Comparison of ENCODE assay signal across 15 mouse cellular contexts in genomic region chr9:69488510-69488909, GRCm38 (mm10). TPM values are rescaled to one million over a fixed set of nuclear protein-coding genes. Genes with fewer than 3 reads are reported as not detected.
DNase-seq lines count a peak whose midpoint lies in the region; ATAC-seq and TF ChIP-seq lines count a peak whose summit lies in the region.
"Had no signal": no experiment of that assay in that cellular context is flagged by ENCODE, and none has a peak within 500 bp of the region (broad histone marks: within the 10 kb centered on the region; RNA-seq: fewer than 3 reads in every experiment).

No protein-coding gene starts in this region.

- no peak for TF ChIP-seq CTCF in hindbrain, postnatal 0 days (IDR thresholded peaks at IDR 0.05; ENCODE audit: low read depth)

- H3K27ac ChIP-seq in hindbrain, embryonic 10.5 days = peak overlapping the region; percentile 18; the same call in 1 of the 2 replicates
- H3K27ac ChIP-seq in hindbrain, postnatal 0 days = no peak overlapping the region
- H3K27ac ChIP-seq in liver, embryonic 15.5 days (replicated peaks) = no peak overlapping the region
- H3K27ac ChIP-seq in kidney, embryonic 15.5 days = no peak overlapping the region
- H3K27ac ChIP-seq: embryonic facial prominence, embryonic 10.5 days; limb, embryonic 13.5 days; macrophage had no signal

- H3K9me3 ChIP-seq in hindbrain, embryonic 10.5 days = peaks cover 10% of the 10 kb centered on the region; the same call in 1 of the 2 replicates
- H3K9me3 ChIP-seq in hindbrain, postnatal 0 days (ENCODE audit: low read length) = no peaks in the 10 kb centered on the region
- H3K9me3 ChIP-seq in liver, embryonic 15.5 days (replicated peaks) = no peaks in the 10 kb centered on the region
- 0 out of 2 replicates have a peak, but pooled peaks cover 4% of the 10 kb centered on the region for H3K9me3 ChIP-seq in kidney, embryonic 15.5 days (replicated peaks)

- peaks cover 6% of the 10 kb centered on the region for H3K36me3 ChIP-seq in hindbrain, embryonic 10.5 days
- no peaks in the 10 kb centered on the region; the same call in 1 of the 2 replicates for H3K36me3 ChIP-seq in hindbrain, postnatal 0 days (ENCODE audit: insufficient read depth, low read length)
- H3K36me3 ChIP-seq in liver, embryonic 15.5 days (replicated peaks) = peaks cover 82% of the 10 kb centered on the region
- H3K36me3 ChIP-seq in kidney, embryonic 15.5 days = peaks cover 99% of the 10 kb centered on the region

- H3K4me3 ChIP-seq in hindbrain, embryonic 10.5 days = no peak overlapping the region
- H3K4me3 ChIP-seq in hindbrain, postnatal 0 days (ENCODE audit: low read length) = no peak overlapping the region
- H3K4me3 ChIP-seq in liver, embryonic 15.5 days (replicated peaks) = no peak overlapping the region
- no peak overlapping the region for H3K4me3 ChIP-seq in kidney, embryonic 15.5 days (replicated peaks)
- H3K4me3 ChIP-seq: embryonic facial prominence, embryonic 10.5 days; limb, embryonic 13.5 days had no signal

- ATAC-seq in hindbrain, postnatal 0 days = no peak
- ATAC-seq in liver, embryonic 15.5 days (ENCODE audit: insufficient read depth) = peak; percentile 25; the same call in 1 of the 2 replicates
- no peak for ATAC-seq in kidney, embryonic 15.5 days (replicated peaks; ENCODE audit: low FRiP score)
- ATAC-seq: Patski had no signal

- H3K4me1 ChIP-seq in hindbrain, embryonic 10.5 days (replicated peaks) = peaks cover 19% of the 10 kb centered on the region
- H3K4me1 ChIP-seq in hindbrain, postnatal 0 days (ENCODE audit: insufficient read depth, low read length) = no peaks in the 10 kb centered on the region
- no peaks in the 10 kb centered on the region for H3K4me1 ChIP-seq in liver, embryonic 15.5 days (replicated peaks)
- H3K4me1 ChIP-seq in kidney, embryonic 15.5 days = no peaks in the 10 kb centered on the region

- H3K9ac ChIP-seq in hindbrain, postnatal 0 days (replicated peaks; ENCODE audit: low read length) = no peak overlapping the region
- H3K9ac ChIP-seq in liver, embryonic 15.5 days = no peak overlapping the region
- no peak overlapping the region for H3K9ac ChIP-seq in kidney, embryonic 15.5 days
- H3K9ac ChIP-seq: limb, embryonic 13.5 days had no signal

- no peak overlapping the region for H3K4me2 ChIP-seq in hindbrain, postnatal 0 days (ENCODE audit: low read depth, low read length)
- H3K4me2 ChIP-seq in liver, embryonic 15.5 days = no peak overlapping the region
- no peak overlapping the region for H3K4me2 ChIP-seq in kidney, embryonic 15.5 days
- H3K4me2 ChIP-seq: limb, embryonic 13.5 days had no signal

- 0 out of 2 replicates have a peak, but pooled peaks cover 2% of the 10 kb centered on the region for H3K27me3 ChIP-seq in hindbrain, embryonic 10.5 days (ENCODE audit: insufficient read depth, poor library complexity, severe bottlenecking)
- no peaks in the 10 kb centered on the region for H3K27me3 ChIP-seq in hindbrain, postnatal 0 days (ENCODE audit: insufficient read depth, low read length)
- H3K27me3 ChIP-seq in liver, embryonic 15.5 days = no peaks in the 10 kb centered on the region
- no peaks in the 10 kb centered on the region for H3K27me3 ChIP-seq in kidney, embryonic 15.5 days
- H3K27me3 ChIP-seq: CH12.LX, Patski had no signal

- DNase-seq in hindbrain, embryonic 10.5 days (ENCODE audit: low spot score) = no peak
- DNase-seq in hindbrain, postnatal 0 days (ENCODE audit: low spot score) = no peak
- DNase-seq in ovary, postnatal 36 days (ENCODE audit: low spot score) = peak; percentile 56
- no peak for DNase-seq in ovary, postnatal 10 days (ENCODE audit: low spot score)
- no peak for DNase-seq in B cell, adult 2 months
- DNase-seq: cerebellum, adult 9-10 months; gastrocnemius, postnatal 25 days; kidney, postnatal 14 days had no signal

- WGBS in hindbrain, embryonic 10.5 days = 27% methylated on average over 8 of the region's 8 CpGs
- WGBS in hindbrain, postnatal 0 days = 40% methylated on average over 8 of the region's 8 CpGs
- 36% methylated on average over 8 of the region's 8 CpGs for WGBS in liver, embryonic 15.5 days (ENCODE audit: insufficient replicate concordance)
- 43% methylated on average over 8 of the region's 8 CpGs for WGBS in kidney, embryonic 15.5 days

RNA-seq across cellular contexts. Expression of gene Anxa2, which starts 35.1 kb away (rescaled TPM):
- 146 and 230 TPM in 2 replicates for polyA plus RNA-seq in hindbrain, embryonic 10.5 days (2016; fragmentation: Nextera tagmentation; extraction: Ambion mirVana)
- total RNA-seq in hindbrain, postnatal 0 days (2014; rRNA removed) = 69.6 and 73.4 TPM in 2 replicates
- 107 and 108 TPM in 2 replicates for polyA plus RNA-seq in hindbrain, postnatal 0 days (2015; fragmentation: Nextera tagmentation; extraction: Ambion mirVana)
- 143 and 178 TPM in 2 replicates for polyA plus RNA-seq in liver, embryonic 15.5 days (2015; fragmentation: Nextera tagmentation; extraction: Ambion mirVana)
- polyA plus RNA-seq in kidney, embryonic 15.5 days (2015; fragmentation: Nextera tagmentation; extraction: Ambion mirVana) = 567 and 614 TPM in 2 replicates
